Mouse (Mus musculus) gastrocnemius, adult 18-20 months (tissue): ENCODE measurements at regions not wholly inside any gene's neighbourhood (a gene's known extent, or its start where the extent isn't known, plus 50 kb on each side); places are given as distances from the start of the nearest gene placed in this dataset.

Experiments
- DNase-seq: peaks from one replicate; pipeline ENCODE4 v3.0.0; 2021; ENCODE audit warnings: low spot score

DNA sequence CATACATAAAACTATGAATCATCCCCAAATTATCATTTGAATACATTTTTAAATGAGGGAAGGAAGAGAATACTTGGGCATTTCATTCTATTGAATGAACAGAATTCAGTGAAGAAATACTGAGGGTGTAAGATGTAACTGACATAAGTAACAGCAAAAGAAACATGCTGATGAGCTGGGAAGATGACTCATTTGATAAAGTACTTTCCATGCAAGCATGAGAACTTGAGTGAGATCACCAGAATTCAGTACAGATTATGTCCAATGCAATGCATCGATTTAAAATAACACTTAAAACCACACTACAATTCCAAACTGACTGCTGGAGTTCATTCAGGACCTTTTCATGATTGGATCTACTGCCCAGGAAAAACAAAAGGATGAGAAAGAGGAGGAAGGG, 3467.1 kb upstream of the Gm7489 start:
- no peak for DNase-seq

DNA sequence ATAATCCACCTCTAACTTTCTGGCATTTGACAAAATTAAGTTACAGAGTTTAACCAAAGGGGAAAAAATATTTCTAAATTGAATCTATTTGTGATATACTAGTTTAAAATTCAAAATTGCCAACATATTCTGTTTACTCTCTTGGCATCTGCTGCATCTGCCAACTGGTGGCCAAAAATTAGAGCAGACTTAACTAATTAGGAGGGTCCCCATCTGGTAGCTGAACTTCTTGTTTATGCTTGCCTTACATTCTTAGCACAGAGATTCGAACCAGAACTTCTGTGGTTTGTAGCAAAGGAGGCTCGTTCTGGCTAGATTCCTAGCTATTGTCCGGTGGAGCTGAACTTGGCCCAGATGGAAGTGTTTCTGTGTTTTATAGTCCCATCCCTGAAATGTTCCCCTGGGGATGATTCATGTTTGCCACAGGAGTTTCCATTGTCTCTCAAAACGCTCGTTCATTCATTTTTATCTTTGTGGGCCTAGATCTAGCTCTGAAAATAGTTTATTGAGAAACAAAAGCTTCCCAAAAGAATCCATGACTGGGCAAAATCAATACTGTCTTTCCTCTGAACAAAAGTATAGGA, 3461.5 kb upstream of the Gm7489 start:
- DNase-seq, result no peak

- no peak for DNase-seq
Measured at GRCm38 (mm10) chr15:50449604-50450003, 3435.1 kb upstream of the Gm7489 start.

DNA sequence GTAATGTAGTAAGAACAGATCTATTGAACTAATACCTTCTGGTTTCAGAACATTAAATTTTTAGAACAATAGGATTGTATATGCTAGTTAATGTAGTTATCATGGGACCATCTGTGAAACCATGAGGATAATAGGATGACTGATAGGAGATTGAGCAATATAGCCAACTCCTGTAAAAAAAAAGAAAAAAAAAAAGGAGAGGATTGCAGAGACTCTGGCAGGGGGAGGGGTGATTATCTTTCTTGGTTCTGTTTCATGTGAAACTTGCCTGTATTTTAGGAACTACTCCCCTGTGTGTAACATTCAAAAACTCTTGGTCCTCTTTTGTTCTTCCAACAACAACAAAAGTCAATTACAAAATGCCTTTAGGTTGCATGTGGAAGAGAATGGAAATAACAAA, 3412.1 kb upstream of the Gm7489 start:
- DNase-seq, result no peak

DNA sequence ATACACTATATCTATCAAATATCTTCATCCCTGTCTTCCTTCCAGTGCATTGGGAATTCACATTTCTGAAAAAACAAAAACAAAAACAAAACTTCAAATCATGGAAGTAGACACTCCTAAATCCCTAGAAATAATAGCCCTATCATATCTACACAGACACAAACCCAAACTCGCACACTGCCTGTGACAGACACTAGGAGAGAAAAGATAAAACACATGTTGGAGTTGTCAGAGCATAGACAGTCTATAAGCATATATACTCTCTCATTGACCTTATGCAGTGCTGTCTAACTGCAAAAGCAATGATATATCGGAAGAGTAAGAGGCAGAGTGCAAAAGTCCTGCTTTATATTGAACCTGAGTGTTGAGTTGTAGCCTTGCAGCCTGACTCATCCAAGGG, 3386.0 kb upstream of the Gm7489 start:
- no peak for DNase-seq

DNA sequence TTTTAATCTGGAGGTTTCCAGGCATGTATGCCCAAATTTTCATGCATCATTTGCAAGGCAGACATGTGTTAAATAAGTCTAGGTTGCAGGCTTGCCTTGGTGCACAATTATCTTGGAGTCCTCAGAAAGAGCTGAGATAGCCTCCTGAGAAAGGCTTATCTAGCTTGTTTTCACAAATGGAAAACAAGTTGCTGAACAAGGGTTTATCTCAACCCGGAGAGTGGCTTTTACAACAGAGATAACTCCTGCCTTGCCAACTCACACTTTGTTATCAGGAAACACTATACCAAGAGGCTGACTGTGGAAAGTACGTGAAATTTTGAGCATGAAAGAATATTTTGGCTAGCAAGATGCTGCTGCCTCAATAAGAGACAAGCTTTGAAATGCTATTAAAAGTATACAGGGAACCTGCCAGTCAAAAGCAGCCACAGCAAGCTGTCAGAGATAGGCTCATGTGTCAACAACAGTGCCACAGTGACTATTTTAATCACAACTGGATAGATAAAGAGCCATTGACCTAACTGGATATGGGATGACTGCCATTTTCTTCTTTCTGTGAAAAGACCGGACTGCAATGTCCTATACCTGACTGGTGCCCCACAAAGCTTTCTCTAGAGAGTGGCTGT, 3376.6 kb upstream of the Gm7489 start:
- no peak for DNase-seq

DNA sequence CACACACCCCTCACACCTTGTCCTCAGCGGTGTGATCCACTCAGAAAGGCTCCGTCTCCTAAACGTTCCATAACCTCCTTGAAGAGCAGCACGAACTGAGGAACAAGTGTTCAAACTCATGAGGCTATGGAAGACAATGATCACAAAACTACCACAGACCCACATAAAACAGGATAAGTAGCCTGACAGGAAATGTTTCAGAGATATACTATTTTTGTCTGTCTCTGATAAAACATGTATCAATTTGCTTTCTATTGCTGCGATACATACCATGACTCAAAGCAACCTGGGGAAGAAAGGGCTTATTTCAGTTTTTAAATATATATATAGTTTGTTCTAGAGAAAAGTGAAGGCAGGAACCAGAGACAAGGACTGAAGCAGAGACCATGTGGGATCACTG, 3371.7 kb upstream of the Gm7489 start:
- no peak for DNase-seq

DNA sequence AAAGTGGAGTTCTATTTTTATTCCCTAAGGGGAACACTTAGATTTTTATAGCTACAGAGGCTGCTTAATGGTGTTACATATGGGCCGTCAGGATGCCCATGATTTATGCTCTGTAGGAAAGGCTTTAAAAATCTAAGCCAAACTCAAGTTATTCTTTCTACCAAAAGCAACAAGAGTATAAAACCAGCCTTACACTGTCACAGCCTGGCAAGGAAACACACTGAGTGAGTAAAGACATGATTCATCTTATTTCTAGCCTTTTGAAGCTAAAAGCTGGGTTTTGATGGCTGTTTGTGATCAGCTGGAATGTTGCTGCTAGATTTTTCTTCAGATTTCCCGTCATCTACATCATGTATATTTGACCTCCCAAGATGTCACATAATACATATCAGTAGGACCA, 3359.9 kb upstream of the Gm7489 start:
- DNase-seq, result no peak

GRCm38 (mm10) chr15:50534490-50534889, 3350.2 kb upstream of the Gm7489 start:
- DNase-seq, result no peak

DNA sequence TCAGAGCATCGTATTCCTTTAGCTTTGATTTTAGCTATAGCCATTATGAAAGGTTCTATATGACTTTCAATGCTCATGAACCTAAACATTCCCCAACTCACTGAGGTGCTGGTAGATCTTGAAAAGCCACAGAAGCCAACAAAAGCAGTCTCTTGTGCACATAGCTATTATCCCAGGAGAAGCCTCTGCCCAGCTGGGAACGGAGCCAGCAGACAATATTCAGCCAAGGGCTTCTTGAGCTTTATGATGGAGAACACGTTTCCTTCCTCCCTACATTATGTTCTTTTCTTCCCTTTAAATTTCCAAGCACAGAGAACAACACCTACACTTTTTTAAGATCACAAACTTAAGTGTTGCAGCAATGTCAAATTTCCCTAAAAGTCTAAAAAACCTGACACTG, 3321.1 kb upstream of the Gm7489 start:
- DNase-seq, result no peak

GRCm38 (mm10) chr15:50580811-50581210, 3303.9 kb upstream of the Gm7489 start:
- DNase-seq, result no peak

- no peak for DNase-seq
Measured at GRCm38 (mm10) chr15:50583951-50584350, 3300.8 kb upstream of the Gm7489 start.

DNA sequence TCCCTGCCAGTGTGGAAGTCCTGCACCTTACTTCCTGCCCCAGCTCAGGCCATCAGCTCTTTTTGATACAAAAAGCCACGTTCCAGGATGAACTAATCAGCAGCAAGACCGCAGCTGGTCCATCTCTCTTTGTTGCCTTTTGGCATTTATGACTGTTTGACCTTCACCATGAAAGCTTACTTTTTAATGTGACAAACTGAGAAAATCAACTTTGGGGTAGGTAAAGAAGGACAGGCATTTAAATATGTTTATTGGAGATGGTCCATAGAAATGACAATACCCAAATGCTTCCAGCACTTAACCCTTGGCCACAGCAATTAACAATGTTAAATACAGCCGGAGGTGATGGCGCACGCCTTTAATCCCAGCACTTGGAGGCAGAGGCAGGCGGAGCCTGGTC, 3299.2 kb upstream of the Gm7489 start:
- no peak for DNase-seq
